Mouse (Mus musculus) forebrain, embryonic 16.5 days (tissue): ENCODE measurements around the gene Fam131c. TPM values are rescaled to one million over a fixed set of nuclear protein-coding genes. Genes with fewer than 3 reads are reported as not detected.
A peak's percentile ranks its signal among the peaks of the same experiment; 100 is the strongest.

Experiments used
- ATAC-seq: fragments of 200-750 bp; cut with Nextera tagmentation; 2 replicates; pipeline ENCODE4 v1.8.0; 2017; ENCODE audit warnings: mild to moderate bottlenecking, moderate library complexity
- H3K27ac ChIP-seq: fragments of 300-500 bp; sonication (generic); 2 replicates; pipeline ENCODE4 v1.5.1; 2014; ENCODE audit warnings: low read length, control low read depth
- H3K27me3 ChIP-seq: fragments of 300-500 bp; sonication (generic); replicated peaks from 2 replicates; pipeline ENCODE4 v1.6.1; 2014; ENCODE audit warnings: low read length; ENCODE audit not compliant: control insufficient read depth, insufficient read depth
- H3K36me3 ChIP-seq: fragments of 300-500 bp; sonication (generic); 2 replicates; pipeline ENCODE4 v1.6.1; 2014; ENCODE audit not compliant: control insufficient read depth, insufficient read depth
- H3K4me1 ChIP-seq: fragments of 300-500 bp; sonication (generic); replicated peaks from 2 replicates; pipeline ENCODE4 v1.6.1; 2014; ENCODE audit warnings: low read length; ENCODE audit not compliant: control insufficient read depth, insufficient read depth
- H3K4me2 ChIP-seq: fragments of 300-500 bp; sonication (generic); 2 replicates; pipeline ENCODE4 v1.6.1; 2014; ENCODE audit warnings: mild to moderate bottlenecking, low read length, control low read depth
- H3K4me3 ChIP-seq: fragments of 300-500 bp; sonication (generic); replicated peaks from 2 replicates; pipeline ENCODE4 v1.5.1; 2014; ENCODE audit warnings: mild to moderate bottlenecking, low read length, control low read depth
- H3K9ac ChIP-seq: fragments of 300-500 bp; sonication (generic); replicated peaks from 2 replicates; pipeline ENCODE4 v1.6.1; 2014; ENCODE audit warnings: low read depth, low read length, control low read depth
- H3K9me3 ChIP-seq: fragments of 300-500 bp; sonication (generic); 2 replicates; pipeline ENCODE4 v1.6.1; 2016; ENCODE audit warnings: low read length; ENCODE audit not compliant: control insufficient read depth
- WGBS: fragments of 180-500 bp; shearing (Covaris S2); extraction: QIAGEN DNeasy Blood & Tissue Kit; methylation state at CpG from one replicate; pipeline ENCODE4 v1.1.7; 2014; 5-methylcytosine and 5-hydroxymethylcytosine counted together
- polyA plus RNA-seq: library from polyadenylated mRNA; unstranded; fragments of >200 nt; fragmentation: Nextera tagmentation; extraction: Ambion mirVana; gene quantifications from 2 replicates; pipeline ENCODE4 v1.2.1, GENCODE M21; 2015

The Fam131c gene
- polyA plus RNA-seq, 1 experiment from 2014 or later: 19.8 TPM

DNA sequence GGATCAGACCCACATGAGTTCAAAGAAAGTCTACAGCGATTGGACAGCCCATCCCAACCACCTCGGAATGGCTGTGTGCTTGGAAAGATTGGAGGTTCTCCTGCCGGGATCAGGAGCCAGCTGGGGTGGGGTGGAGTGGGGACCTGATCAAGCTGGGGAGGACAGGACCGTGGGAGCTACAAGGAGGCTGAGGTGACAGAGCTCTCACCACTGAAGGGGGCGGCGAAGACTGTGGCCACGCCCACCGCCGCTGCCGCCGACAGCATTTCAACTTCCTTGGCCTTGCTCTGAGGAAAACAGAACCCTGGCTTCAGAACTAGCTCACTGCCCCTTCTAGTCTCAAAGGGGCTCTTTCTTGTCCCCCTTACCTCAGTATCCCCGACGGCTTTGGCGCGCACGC, 26.7 kb downstream of the Fam131c start:
- Histone ChIP-seq H3K36me3 (no peaks in the 10 kb centered on the region), H3K4me1 (0 out of 2 replicates have a peak, but pooled peaks cover 2% of the 10 kb centered on the region), H3K9me3 (no peaks in the 10 kb centered on the region), H3K27ac (no peak overlapping the region), H3K27me3 (no peaks in the 10 kb centered on the region), H3K9ac (no peak overlapping the region), H3K4me3 (no peak overlapping the region), H3K4me2 (no peak overlapping the region)
- WGBS: 18% methylated on average over 16 of the region's 16 CpGs
- no peak for ATAC-seq

DNA sequence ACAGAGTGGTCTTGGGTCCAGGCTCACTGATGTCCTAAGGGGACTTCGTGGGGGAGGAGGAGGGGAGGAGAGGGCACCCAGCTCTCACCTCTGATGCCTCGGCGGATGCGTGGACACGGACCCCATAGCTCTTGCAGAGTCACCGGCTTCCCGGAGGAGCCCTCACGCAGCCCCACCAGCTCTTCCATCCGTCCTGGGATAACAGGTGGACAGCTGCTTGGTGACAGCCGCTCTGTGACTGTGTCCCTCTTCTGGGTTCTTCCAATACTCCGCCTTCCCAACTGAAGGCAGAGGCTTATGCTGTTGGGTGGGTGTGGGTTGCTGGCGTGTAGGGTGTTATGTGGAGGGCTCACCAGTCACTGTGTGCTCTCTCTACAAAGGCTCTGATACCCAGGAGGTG, 29.8 kb downstream of the Fam131c start:
- ATAC-seq: no peak
- Histone ChIP-seq H3K27me3 (no peaks in the 10 kb centered on the region), H3K4me2 (no peak overlapping the region), H3K9ac (no peak overlapping the region), H3K4me3 (no peak overlapping the region), H3K27ac (no peak overlapping the region), H3K4me1 (0 out of 2 replicates have a peak, but pooled peaks cover 2% of the 10 kb centered on the region), H3K9me3 (no peaks in the 10 kb centered on the region), H3K36me3 (no peaks in the 10 kb centered on the region)
- 74% methylated on average over 12 of the region's 12 CpGs for WGBS

DNA sequence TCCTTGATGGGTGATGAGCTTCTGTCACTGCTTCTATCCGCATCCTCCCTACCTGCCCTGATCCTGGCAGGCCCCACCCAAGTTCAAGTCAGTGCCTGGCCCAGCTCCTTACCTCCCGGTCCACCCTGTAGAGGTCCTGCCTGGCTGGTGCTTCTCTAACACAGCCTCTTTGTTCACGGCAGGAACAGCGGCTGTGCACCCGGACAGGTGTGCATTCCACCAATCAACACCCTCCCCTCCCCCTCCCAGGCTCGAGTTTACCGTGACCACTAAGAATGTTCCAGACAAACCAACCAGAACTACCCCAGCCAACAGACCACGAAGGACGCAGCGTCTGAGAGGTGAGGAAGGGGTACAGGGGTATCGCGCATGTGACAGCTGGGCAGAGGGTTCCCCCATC, 30.5 kb downstream of the Fam131c start, which contains the start of gene Clcnka:
TSS of gene Clcnka (minus strand) at position 180 of the 400 bp plus-strand sequence.
- H3K27ac ChIP-seq: no peak within 1 kb of the TSS
- WGBS: 68% methylated on average over 12 of the region's 12 CpGs
- no peaks in the 10 kb centered on the region for H3K36me3 ChIP-seq
- no peak within 1 kb of the TSS for H3K4me3 ChIP-seq
- no peak for ATAC-seq
- H3K27me3 ChIP-seq: no peaks in the 10 kb centered on the region
- no peak within 1 kb of the TSS for H3K9ac ChIP-seq
- 0 out of 2 replicates have a peak, but pooled peaks cover 2% of the 10 kb centered on the region for H3K4me1 ChIP-seq
- H3K4me2 ChIP-seq: no peak within 1 kb of the TSS
- H3K9me3 ChIP-seq: no peaks in the 10 kb centered on the region

DNA sequence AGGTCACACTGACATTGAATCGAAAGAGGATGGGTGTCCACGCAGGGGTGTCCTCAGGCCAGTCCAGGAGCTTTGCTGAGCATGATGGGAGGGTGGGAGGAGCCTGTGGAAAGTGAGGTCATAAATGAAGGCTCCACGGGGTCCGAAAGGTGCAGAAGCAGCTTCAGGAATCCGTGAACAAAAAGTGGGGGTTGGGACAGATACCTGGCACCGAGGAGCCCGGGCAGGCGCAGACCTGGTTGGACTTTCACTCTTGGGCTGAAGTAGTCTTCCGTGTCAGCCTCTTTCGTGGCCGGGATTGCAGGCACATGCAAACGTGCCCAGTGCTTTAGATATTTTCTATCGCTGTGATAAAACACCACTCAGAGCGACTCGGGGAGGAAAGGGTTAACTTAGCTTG, 32.2 kb downstream of the Fam131c start:
- Histone ChIP-seq H3K4me1 (0 out of 2 replicates have a peak, but pooled peaks cover 2% of the 10 kb centered on the region), H3K27ac (no peak overlapping the region), H3K36me3 (no peaks in the 10 kb centered on the region), H3K9me3 (no peaks in the 10 kb centered on the region), H3K27me3 (no peaks in the 10 kb centered on the region), H3K9ac (no peak overlapping the region), H3K4me3 (no peak overlapping the region), H3K4me2 (no peak overlapping the region)
- ATAC-seq: no peak
- 88% methylated on average over 15 of the region's 15 CpGs for WGBS

DNA sequence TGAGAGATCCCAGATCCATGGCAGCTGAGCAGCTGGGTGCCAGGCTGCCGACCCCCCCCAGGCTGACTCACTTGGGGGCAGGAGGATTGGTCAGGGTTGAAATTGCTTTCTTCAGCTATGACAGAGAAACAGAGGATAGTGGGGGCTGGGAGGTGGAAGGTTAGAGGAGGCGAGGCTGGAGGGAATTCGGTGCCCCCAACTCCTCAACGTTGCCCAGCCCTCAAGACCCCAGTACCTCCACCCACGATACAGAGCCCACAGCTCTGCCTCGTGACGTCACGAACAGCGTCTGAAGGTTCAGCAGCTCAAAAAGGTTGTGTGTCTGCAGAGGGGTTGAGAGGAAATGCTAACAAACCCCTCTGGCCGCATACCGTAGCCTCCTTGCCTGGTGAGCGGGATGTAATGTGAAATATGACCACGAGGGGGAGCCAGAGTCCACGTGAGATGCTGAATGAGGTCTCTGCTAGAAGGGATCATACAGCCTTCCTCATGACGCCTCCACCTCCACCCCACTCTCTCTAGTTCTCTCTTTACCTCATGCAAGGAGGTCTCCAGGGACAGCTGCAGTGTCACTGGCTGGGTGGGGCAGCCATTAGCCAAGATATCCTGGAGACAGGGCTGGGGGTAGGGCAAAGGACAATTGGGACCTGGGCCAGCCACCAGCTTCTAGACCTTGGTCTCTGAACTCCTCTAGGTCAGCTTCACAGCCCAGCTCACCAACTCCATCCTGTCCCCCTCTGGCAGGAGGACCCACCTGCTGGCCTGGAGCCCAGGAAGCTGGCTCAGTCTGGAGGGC, 36.7 kb downstream of the Fam131c start:
- H3K36me3 ChIP-seq: no peaks in the 10 kb centered on the region
- WGBS: 13% methylated on average over 15 of the region's 15 CpGs
- H3K4me3 ChIP-seq: no peak overlapping the region
- H3K9me3 ChIP-seq: no peaks in the 10 kb centered on the region
- 0 out of 2 replicates have a peak overlapping the region, but pooled peaks have one; percentile 8 for H3K9ac ChIP-seq
- H3K4me1 ChIP-seq: 0 out of 2 replicates have a peak, but pooled peaks cover 2% of the 10 kb centered on the region
- H3K4me2 ChIP-seq: peak overlapping the region; percentile 13
- ATAC-seq: peak; percentile 86
- no peak overlapping the region for H3K27ac ChIP-seq
- no peaks in the 10 kb centered on the region for H3K27me3 ChIP-seq

DNA sequence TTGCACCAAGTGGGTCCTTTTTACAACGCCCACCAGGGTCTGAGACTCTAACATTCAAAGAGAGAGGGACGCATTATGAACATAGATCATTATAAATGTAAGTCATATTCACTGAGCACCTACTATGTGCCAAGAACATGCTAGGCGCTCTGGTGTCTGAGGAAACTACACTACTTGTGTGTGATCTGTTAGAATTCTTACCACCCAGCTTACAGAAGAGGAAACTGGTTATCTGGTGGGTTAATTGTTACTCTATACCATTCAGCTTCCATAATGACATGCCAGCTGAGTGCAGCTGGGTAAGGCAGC, 37.2 kb downstream of the Fam131c start:
- 86% methylated on average over 3 of the region's 3 CpGs for WGBS
- no peak overlapping the region for H3K27ac ChIP-seq

DNA sequence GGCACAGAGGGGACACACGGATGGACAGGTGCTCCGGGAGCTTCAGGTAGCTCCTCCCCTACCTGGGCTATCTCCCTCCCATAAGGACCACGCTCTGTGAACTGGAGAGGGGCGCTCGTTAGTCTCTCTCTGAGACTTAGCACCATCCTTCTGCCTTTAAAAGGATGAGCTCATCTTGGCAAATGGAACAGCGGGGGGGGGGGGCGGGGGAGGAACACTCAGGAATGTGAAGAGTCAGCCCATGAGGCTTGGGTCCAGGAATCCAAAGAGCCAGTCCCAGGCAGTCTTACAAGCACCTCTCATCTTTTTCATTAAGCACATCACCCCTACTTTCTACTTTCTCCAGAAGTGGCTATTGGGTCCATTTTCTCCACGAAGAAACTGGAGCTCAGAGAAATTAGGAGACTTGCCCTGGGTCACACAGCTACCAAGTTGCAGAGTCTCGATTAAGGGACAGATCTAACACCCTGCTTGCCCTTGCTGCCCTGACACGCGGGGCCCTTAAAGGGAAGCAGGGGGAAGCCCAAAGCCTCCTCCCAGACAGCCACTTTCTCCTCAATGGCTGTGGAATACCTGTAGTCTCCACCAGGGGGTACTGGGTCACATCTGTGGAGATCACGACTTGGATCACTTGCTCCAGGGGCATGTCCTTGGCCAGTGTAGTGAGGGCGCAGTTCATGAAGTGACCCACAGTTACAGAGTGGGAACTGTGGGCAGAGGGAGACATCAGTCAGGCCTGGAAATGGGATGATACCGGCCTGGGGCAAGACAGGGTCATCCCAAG, 38.7 kb downstream of the Fam131c start:
- no peak overlapping the region for H3K4me3 ChIP-seq
- H3K9me3 ChIP-seq: no peaks in the 10 kb centered on the region
- ATAC-seq: no peak
- 0 out of 2 replicates have a peak, but pooled peaks cover 2% of the 10 kb centered on the region for H3K4me1 ChIP-seq
- no peaks in the 10 kb centered on the region for H3K27me3 ChIP-seq
- 44% methylated on average over 12 of the region's 14 CpGs for WGBS
- no peak overlapping the region for H3K9ac ChIP-seq
- no peak overlapping the region for H3K4me2 ChIP-seq
- H3K36me3 ChIP-seq: no peaks in the 10 kb centered on the region
- no peak overlapping the region for H3K27ac ChIP-seq

More for the DNA sequence above, 37.2 kb downstream of the Fam131c start:
- Histone ChIP-seq H3K9ac (no peak overlapping the region), H3K4me1 (0 out of 2 replicates have a peak, but pooled peaks cover 2% of the 10 kb centered on the region), H3K4me2 (no peak overlapping the region), H3K9me3 (no peaks in the 10 kb centered on the region), H3K27me3 (no peaks in the 10 kb centered on the region), H3K4me3 (no peak overlapping the region), H3K36me3 (no peaks in the 10 kb centered on the region)
- ATAC-seq: no peak

DNA sequence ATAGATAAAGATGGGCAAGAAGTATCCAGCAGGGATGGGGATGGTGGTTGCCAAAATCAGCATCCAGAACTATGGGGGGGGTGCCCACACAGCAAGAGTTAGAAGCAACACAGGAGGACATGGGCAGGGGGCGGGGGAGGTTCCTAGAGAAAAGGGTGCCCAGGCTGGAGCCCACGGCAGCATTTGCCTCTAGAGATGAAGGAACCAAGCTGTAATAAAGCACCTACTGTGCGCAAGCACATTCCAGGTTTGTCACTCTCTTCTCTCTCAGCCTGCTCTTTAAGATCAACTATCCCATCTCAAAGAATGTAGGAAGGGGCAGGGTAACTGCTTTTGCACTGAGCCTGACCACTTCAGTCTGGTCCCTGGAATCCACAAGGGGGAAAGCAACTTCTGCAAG, 40.6 kb downstream of the Fam131c start:
- no peaks in the 10 kb centered on the region for H3K27me3 ChIP-seq
- 0 out of 2 replicates have a peak, but pooled peaks cover 2% of the 10 kb centered on the region for H3K4me1 ChIP-seq
- H3K9ac ChIP-seq: no peak overlapping the region
- no peaks in the 10 kb centered on the region for H3K36me3 ChIP-seq
- ATAC-seq: no peak
- H3K9me3 ChIP-seq: no peaks in the 10 kb centered on the region
- H3K27ac ChIP-seq: no peak overlapping the region
- H3K4me2 ChIP-seq: no peak overlapping the region
- 87% methylated on average over 3 of the region's 3 CpGs for WGBS
- H3K4me3 ChIP-seq: no peak overlapping the region

DNA sequence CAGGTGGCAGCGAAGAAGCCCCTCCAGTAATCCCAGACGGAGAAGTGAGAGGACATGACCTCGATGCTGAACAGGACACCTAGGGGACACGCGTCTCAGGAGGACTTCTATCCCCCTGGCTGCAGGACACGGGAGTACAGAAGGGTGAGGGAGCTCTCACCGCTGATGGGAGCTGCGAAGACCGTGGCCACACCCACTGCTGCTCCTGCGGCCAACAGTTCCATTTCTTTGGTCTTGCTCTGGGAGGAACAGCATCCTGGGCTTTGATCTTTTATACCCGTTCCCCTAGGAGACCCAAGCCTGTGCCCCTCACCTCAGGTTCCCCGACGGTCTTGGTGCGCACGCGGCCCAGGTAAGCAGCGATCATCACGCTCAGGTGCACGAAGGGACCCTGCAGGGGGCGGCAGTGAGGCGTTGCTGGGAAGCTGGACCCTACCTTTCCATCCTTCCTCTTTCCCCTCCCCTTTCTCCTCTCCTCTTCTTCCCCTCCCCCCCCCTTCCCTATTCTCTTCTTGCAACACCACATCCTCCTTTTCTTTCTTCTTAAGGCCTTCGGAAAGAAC, 43.5 kb downstream of the Fam131c start:
- H3K4me1 ChIP-seq: no peaks in the 10 kb centered on the region
- no peak for ATAC-seq
- H3K9ac ChIP-seq: no peak overlapping the region
- 16% methylated on average over 22 of the region's 22 CpGs for WGBS
- no peak overlapping the region for H3K27ac ChIP-seq
- no peak overlapping the region for H3K4me3 ChIP-seq
- no peaks in the 10 kb centered on the region for H3K27me3 ChIP-seq
- no peak overlapping the region for H3K4me2 ChIP-seq
- no peaks in the 10 kb centered on the region for H3K9me3 ChIP-seq
- no peaks in the 10 kb centered on the region for H3K36me3 ChIP-seq
